Mouse (Mus musculus): ENCODE data around the gene Clk2. TPM values are rescaled to one million over a fixed set of nuclear protein-coding genes. Genes with fewer than 3 reads are reported as not detected.

The Clk2 gene
- polyA plus RNA-seq, 1 experiment from 2014 or later, result 18.9 TPM

- Histone ChIP-seq H3K4me1 (ENCODE audit: control insufficient read depth, insufficient read depth, low read length) (peaks cover 8% of the 10 kb centered on the region), H3K27ac (ENCODE audit: low read length) (no peak overlapping the region), H3K27me3 (ENCODE audit: control insufficient read depth, insufficient read depth, low read length) (no peaks in the 10 kb centered on the region), H3K36me3 (ENCODE audit: control insufficient read depth, insufficient read depth, low read length) (no peaks in the 10 kb centered on the region), H3K4me3 (replicated peaks; ENCODE audit: low read length) (no peak overlapping the region), H3K9me3 (replicated peaks; ENCODE audit: control insufficient read depth, low read length) (no peaks in the 10 kb centered on the region), H3K9ac (ENCODE audit: low read length) (no peak overlapping the region), H3K4me2 (ENCODE audit: low read depth, low read length) (no peak overlapping the region)
- 61% methylated on average over 1 of the region's 1 CpGs for WGBS
- no peak for ATAC-seq (ENCODE audit: insufficient read depth, low FRiP score)
Observed at GRCm38 (mm10) chr3:89193351-89193750, 28.8 kb downstream of the Clk2 start.

- Histone ChIP-seq H3K9me3 (replicated peaks; ENCODE audit: control insufficient read depth, low read length) (no peaks in the 10 kb centered on the region), H3K27ac (ENCODE audit: low read length) (no peak overlapping the region), H3K36me3 (ENCODE audit: control insufficient read depth, insufficient read depth, low read length) (no peaks in the 10 kb centered on the region), H3K4me2 (ENCODE audit: low read depth, low read length) (no peak overlapping the region), H3K9ac (ENCODE audit: low read length) (no peak overlapping the region), H3K4me1 (ENCODE audit: control insufficient read depth, insufficient read depth, low read length) (peaks cover 8% of the 10 kb centered on the region), H3K4me3 (replicated peaks; ENCODE audit: low read length) (no peak overlapping the region), H3K27me3 (ENCODE audit: control insufficient read depth, insufficient read depth, low read length) (no peaks in the 10 kb centered on the region)
- no peak for ATAC-seq (ENCODE audit: insufficient read depth, low FRiP score)
- WGBS, result 95% methylated on average over 2 of the region's 2 CpGs
Observed at GRCm38 (mm10) chr3:89193853-89194252, 29.3 kb downstream of the Clk2 start.

GRCm38 (mm10) chr3:89195979-89196877 lies 31.6 kb downstream of the Clk2 start:
- WGBS, result 7% methylated on average over 33 of the region's 33 CpGs
- H3K4me3 ChIP-seq (replicated peaks; ENCODE audit: low read length), result peak overlapping the region; percentile 49
- peak; percentile 99 for ATAC-seq (ENCODE audit: insufficient read depth, low FRiP score)

GRCm38 (mm10) chr3:89199839-89200238 lies 35.2 kb downstream of the Clk2 start:
- 76% methylated on average over 3 of the region's 3 CpGs for WGBS
- no peak overlapping the region for H3K4me2 ChIP-seq (ENCODE audit: low read depth, low read length)
- H3K9me3 ChIP-seq (replicated peaks; ENCODE audit: control insufficient read depth, low read length), result no peaks in the 10 kb centered on the region
- no peak overlapping the region for H3K9ac ChIP-seq (ENCODE audit: low read length)
- peaks cover 12% of the 10 kb centered on the region for H3K4me1 ChIP-seq (ENCODE audit: control insufficient read depth, insufficient read depth, low read length)
- no peaks in the 10 kb centered on the region for H3K27me3 ChIP-seq (ENCODE audit: control insufficient read depth, insufficient read depth, low read length)
- H3K27ac ChIP-seq (ENCODE audit: low read length), result no peak overlapping the region
- no peaks in the 10 kb centered on the region for H3K36me3 ChIP-seq (ENCODE audit: control insufficient read depth, insufficient read depth, low read length)
- H3K4me3 ChIP-seq (replicated peaks; ENCODE audit: low read length), result no peak overlapping the region
- ATAC-seq (ENCODE audit: insufficient read depth, low FRiP score), result no peak

More at GRCm38 (mm10) chr3:89195979-89196877, 31.6 kb downstream of the Clk2 start:
- Histone ChIP-seq H3K4me2 (ENCODE audit: low read depth, low read length) (peak overlapping the region; percentile 66), H3K4me1 (ENCODE audit: control insufficient read depth, insufficient read depth, low read length) (peaks cover 8% of the 10 kb centered on the region), H3K9ac (ENCODE audit: low read length) (peak overlapping the region; percentile 78), H3K27me3 (ENCODE audit: control insufficient read depth, insufficient read depth, low read length) (no peaks in the 10 kb centered on the region), H3K9me3 (replicated peaks; ENCODE audit: control insufficient read depth, low read length) (no peaks in the 10 kb centered on the region), H3K36me3 (ENCODE audit: control insufficient read depth, insufficient read depth, low read length) (no peaks in the 10 kb centered on the region), H3K27ac (ENCODE audit: low read length) (peak overlapping the region; percentile 77)

GRCm38 (mm10) chr3:89202253-89203141 lies 37.9 kb downstream of the Clk2 start, which contains the start of gene Gba:
TSS of gene Gba (plus strand) at chr3:89202928.
- H3K9ac ChIP-seq (ENCODE audit: low read length), result peak within 1 kb of the TSS; percentile 71

GRCm38 (mm10) chr3:89203142-89203514 lies 38.5 kb downstream of the Clk2 start:
- Histone ChIP-seq H3K27me3 (ENCODE audit: control insufficient read depth, insufficient read depth, low read length) (no peaks in the 10 kb centered on the region), H3K4me3 (replicated peaks; ENCODE audit: low read length) (peak overlapping the region; percentile 65), H3K9ac (ENCODE audit: low read length) (peak overlapping the region; percentile 71), H3K4me1 (ENCODE audit: control insufficient read depth, insufficient read depth, low read length) (peaks cover 4% of the 10 kb centered on the region; the same call in 1 of the 2 replicates), H3K36me3 (ENCODE audit: control insufficient read depth, insufficient read depth, low read length) (peaks cover 9% of the 10 kb centered on the region), H3K9me3 (replicated peaks; ENCODE audit: control insufficient read depth, low read length) (no peaks in the 10 kb centered on the region), H3K27ac (ENCODE audit: low read length) (peak overlapping the region; percentile 43; the same call in 1 of the 2 replicates), H3K4me2 (ENCODE audit: low read depth, low read length) (peak overlapping the region; percentile 71)
- no peak for ATAC-seq (ENCODE audit: insufficient read depth, low FRiP score)
- 37% methylated on average over 5 of the region's 5 CpGs for WGBS

More at GRCm38 (mm10) chr3:89202253-89203141, 37.9 kb downstream of the Clk2 start, which contains the start of gene Gba:
- H3K4me2 ChIP-seq (ENCODE audit: low read depth, low read length), result peak within 1 kb of the TSS; percentile 71
- 23% methylated on average over 13 of the region's 13 CpGs for WGBS
- peak within 1 kb of the TSS; percentile 65 for H3K4me3 ChIP-seq (replicated peaks; ENCODE audit: low read length)
- peak within 1 kb of the TSS; percentile 43; the same call in 1 of the 2 replicates for H3K27ac ChIP-seq (ENCODE audit: low read length)
- peak; percentile 90 for ATAC-seq (ENCODE audit: insufficient read depth, low FRiP score)
- peaks cover 4% of the 10 kb centered on the region; the same call in 1 of the 2 replicates for H3K4me1 ChIP-seq (ENCODE audit: control insufficient read depth, insufficient read depth, low read length)
- H3K27me3 ChIP-seq (ENCODE audit: control insufficient read depth, insufficient read depth, low read length), result no peaks in the 10 kb centered on the region
- no peaks in the 10 kb centered on the region for H3K9me3 ChIP-seq (replicated peaks; ENCODE audit: control insufficient read depth, low read length)
- 0 out of 2 replicates have a peak, but pooled peaks cover 3% of the 10 kb centered on the region for H3K36me3 ChIP-seq (ENCODE audit: control insufficient read depth, insufficient read depth, low read length)

GRCm38 (mm10) chr3:89206079-89206478 lies 41.5 kb downstream of the Clk2 start:
- Histone ChIP-seq H3K27me3 (ENCODE audit: control insufficient read depth, insufficient read depth, low read length) (no peaks in the 10 kb centered on the region), H3K27ac (ENCODE audit: low read length) (no peak overlapping the region), H3K9me3 (replicated peaks; ENCODE audit: control insufficient read depth, low read length) (no peaks in the 10 kb centered on the region), H3K9ac (ENCODE audit: low read length) (no peak overlapping the region), H3K4me1 (ENCODE audit: control insufficient read depth, insufficient read depth, low read length) (peaks cover 4% of the 10 kb centered on the region; the same call in 1 of the 2 replicates), H3K4me3 (replicated peaks; ENCODE audit: low read length) (no peak overlapping the region), H3K36me3 (ENCODE audit: control insufficient read depth, insufficient read depth, low read length) (peaks cover 10% of the 10 kb centered on the region), H3K4me2 (ENCODE audit: low read depth, low read length) (no peak overlapping the region)
- ATAC-seq (ENCODE audit: insufficient read depth, low FRiP score), result no peak
- 91% methylated on average over 7 of the region's 7 CpGs for WGBS

- Histone ChIP-seq H3K36me3 (ENCODE audit: control insufficient read depth, insufficient read depth, low read length) (peaks cover 10% of the 10 kb centered on the region), H3K27ac (ENCODE audit: low read length) (0 out of 2 replicates have a peak overlapping the region, but pooled peaks have one; percentile 74)
- 79% methylated on average over 2 of the region's 2 CpGs for WGBS
Observed at GRCm38 (mm10) chr3:89206695-89207094, 42.1 kb downstream of the Clk2 start.

More at GRCm38 (mm10) chr3:89206695-89207094, 42.1 kb downstream of the Clk2 start:
- no peaks in the 10 kb centered on the region for H3K9me3 ChIP-seq (replicated peaks; ENCODE audit: control insufficient read depth, low read length)
- H3K9ac ChIP-seq (ENCODE audit: low read length), result no peak overlapping the region
- no peak overlapping the region for H3K4me3 ChIP-seq (replicated peaks; ENCODE audit: low read length)
- no peak overlapping the region for H3K4me2 ChIP-seq (ENCODE audit: low read depth, low read length)
- ATAC-seq (ENCODE audit: insufficient read depth, low FRiP score), result no peak
- peaks cover 4% of the 10 kb centered on the region; the same call in 1 of the 2 replicates for H3K4me1 ChIP-seq (ENCODE audit: control insufficient read depth, insufficient read depth, low read length)
- H3K27me3 ChIP-seq (ENCODE audit: control insufficient read depth, insufficient read depth, low read length), result no peaks in the 10 kb centered on the region
